ENCODE assay signal across 18 mouse cellular contexts in genomic region chr2:76542921-76543320, GRCm38 (mm10).
"Had no signal": no experiment of that assay in that cellular context is flagged by ENCODE, and none has a peak within 500 bp of the region (broad histone marks: within the 10 kb centered on the region; RNA-seq: fewer than 3 reads in every experiment).

No protein-coding gene starts in this region.

- H3K27ac ChIP-seq: liver, embryonic 14.5 days; lung, embryonic 15.5 days; midbrain, embryonic 10.5 days; midbrain, embryonic 12.5 days; neural tube, embryonic 12.5 days; stomach, embryonic 15.5 days; stomach, postnatal 0 days had no signal

- ATAC-seq: lung, postnatal 0 days; midbrain, embryonic 16.5 days had no signal

- DNase-seq: lung, adult 18-20 months; lung, postnatal 14 days; lung, postnatal 4 days; midbrain, embryonic 14.5 days; retina, postnatal 1 day; right cerebral cortex, adult 18-20 months; right cerebral cortex, postnatal 25 days; thymus, postnatal 14 days; thymus, postnatal 36 days had no signal

- H3K36me3 ChIP-seq: lung, embryonic 15.5 days; midbrain, embryonic 10.5 days; midbrain, embryonic 12.5 days; neural tube, embryonic 12.5 days; stomach, embryonic 15.5 days had no signal

- H3K9ac ChIP-seq: liver, embryonic 14.5 days; lung, embryonic 15.5 days; midbrain, embryonic 12.5 days; neural tube, embryonic 12.5 days; stomach, embryonic 15.5 days had no signal

- H3K9me3 ChIP-seq: lung, embryonic 15.5 days; midbrain, embryonic 10.5 days; midbrain, embryonic 12.5 days; neural tube, embryonic 12.5 days; stomach, embryonic 15.5 days had no signal

- H3K27me3 ChIP-seq: lung, embryonic 15.5 days; midbrain, embryonic 12.5 days; neural tube, embryonic 12.5 days; stomach, embryonic 15.5 days had no signal

- H3K4me1 ChIP-seq: neural tube, embryonic 12.5 days; stomach, embryonic 15.5 days had no signal

- H3K4me3 ChIP-seq: lung, embryonic 15.5 days; midbrain, embryonic 10.5 days; midbrain, embryonic 12.5 days; neural tube, embryonic 12.5 days; stomach, embryonic 15.5 days had no signal

- H3K4me2 ChIP-seq: lung, embryonic 15.5 days; midbrain, embryonic 12.5 days; neural tube, embryonic 12.5 days; stomach, embryonic 15.5 days had no signal
